Mouse (Mus musculus): ENCODE measurements around the gene Ddx19a.
A peak's percentile ranks its signal among the peaks of the same experiment; 100 is the strongest.
"Not testable (repeated sequence)": the region's sequence is repeated elsewhere in the genome, so short reads cannot be mapped to it uniquely, and the experiment has no call there.

Gene Ddx19a

DNA sequence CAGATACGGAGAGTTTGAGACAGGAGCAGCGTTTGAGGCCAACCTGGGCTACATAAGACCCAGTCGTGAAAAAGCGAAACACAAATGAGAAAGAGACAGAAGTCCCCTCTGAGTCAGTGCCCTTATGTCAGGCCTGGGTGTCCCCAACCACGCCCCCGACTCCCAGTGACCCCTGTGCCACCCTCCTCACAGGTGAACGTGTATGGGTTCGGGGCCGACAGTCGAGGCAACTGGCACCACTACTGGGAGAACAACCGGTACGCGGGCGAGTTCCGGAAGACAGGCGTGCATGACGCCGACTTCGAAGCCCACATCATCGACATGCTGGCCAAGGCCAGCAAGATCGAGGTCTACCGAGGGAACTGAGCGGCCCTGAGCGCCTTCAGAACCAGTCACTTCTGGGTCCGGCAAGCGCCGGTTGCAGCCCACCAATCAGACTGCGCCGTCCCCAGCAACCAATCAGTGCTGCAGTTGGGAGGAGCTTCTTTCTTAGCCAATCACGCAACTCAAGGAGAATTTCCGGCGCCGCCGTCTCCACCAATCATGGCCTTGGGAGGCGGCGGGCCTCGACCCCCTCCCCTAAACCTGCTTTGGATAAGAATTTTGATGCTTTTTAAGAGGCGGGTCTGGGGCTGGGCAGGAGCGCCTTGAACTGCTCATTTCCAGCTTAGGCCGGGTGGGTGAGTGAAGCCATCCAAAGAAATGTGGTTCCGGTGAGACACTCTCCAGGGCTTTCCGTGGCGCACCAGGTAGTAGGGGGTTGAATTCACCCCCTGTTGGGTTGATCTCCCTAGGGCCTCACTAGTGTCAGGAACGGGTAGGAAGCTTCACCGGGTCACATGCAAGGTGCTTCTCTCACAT, 27.5 kb downstream of the Ddx19a start:
- peak; percentile 91 for DNase-seq (ENCODE audit: extremely low spot score)

DNA sequence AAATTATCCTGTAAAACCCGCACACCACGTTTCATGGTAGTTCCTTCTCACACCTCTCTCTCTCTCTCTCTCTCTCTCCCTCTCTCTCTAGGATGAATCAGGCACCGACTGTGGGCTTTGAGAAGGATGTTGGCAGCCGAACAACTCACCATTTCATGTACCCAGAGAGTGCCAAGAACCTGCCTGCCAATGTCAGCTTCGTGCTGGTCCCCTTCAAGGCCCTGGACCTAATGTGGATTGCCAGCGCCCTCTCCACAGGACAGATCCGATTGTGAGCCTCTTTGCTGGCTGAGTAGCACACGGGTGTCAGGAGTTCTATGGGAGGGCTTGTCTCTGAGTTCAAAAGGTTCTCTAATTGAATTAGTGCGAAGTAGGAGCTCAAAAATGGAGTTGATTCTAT, 30.3 kb downstream of the Ddx19a start:
- no peak for DNase-seq (ENCODE audit: extremely low spot score)

DNA sequence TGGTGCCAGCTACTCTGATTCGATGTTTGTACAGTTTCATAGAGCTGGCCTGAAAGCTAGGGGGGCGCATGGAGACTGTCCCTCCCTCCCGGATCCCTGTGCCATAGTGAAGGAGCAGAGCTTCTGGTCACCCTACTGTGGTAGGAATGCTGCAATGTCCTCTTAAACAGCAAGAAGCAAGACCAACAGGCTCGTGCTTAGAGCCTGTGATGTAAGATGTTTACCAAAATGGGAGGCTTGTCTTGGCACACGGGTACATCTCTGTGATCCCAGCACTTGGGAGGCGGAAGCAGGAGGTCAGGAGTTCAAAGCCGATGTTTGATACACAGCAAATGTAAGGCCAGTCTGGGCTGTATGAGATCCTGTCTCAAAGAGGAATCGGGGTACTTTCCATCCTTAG, 31.0 kb downstream of the Ddx19a start:
- DNase-seq (ENCODE audit: extremely low spot score) = no peak

DNA sequence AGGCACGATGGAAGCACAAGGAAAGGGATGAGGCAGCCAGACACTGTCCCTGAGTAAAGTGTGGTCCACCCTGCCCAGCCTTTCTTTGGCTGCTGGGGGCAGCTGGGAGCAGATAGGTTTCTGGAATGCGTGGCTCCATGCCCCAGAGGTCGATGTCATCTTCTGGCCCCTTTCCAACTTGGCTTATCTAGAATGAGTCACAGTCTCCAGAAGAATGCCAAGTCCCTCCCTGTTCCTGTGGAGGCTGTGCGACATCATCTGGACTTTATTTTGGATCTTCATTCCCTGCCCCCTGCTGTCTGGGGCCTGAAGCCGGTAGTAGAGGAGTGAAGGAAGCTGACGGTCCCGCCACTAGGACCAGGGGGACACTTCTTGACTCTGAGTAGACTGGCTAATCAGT, 32.0 kb downstream of the Ddx19a start:
- no peak for DNase-seq (ENCODE audit: extremely low spot score)

DNA sequence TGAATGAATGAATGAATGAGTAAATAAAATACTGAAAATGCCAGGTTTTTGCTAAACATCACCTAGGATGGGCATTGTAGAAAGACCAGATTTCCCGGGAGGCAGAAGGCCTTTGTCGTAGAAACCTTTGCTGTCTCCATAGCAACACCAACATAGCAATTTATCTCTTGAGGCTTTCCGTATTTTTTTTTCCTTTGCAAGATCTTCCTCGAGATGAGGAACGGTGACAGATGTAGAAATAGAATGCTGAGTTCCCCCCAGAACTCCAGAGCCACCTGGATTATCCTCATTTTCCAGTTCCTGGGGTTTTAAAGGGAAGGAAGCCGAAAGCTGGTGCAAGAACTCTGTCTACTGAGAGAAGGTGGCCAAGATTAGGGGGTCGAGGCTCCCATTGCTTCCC, 32.9 kb downstream of the Ddx19a start:
- DNase-seq (ENCODE audit: extremely low spot score) = no peak

DNA sequence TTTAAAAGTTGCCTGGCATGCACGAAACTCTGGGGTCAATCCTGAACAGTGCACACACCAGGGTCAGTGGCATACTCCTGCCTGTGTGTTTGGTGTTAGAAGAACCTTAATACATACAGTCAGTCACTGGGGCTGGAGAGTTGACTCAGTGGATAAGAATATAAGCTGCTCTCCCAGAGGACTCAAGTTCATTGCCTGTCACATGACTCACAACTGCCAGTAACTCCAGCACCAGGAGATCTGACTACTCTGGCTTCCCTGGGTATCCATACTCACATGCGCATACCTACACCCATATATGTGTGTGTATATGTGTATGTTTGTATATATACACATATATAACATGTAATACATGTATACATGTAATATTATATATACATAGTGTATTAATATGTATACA, 34.5 kb downstream of the Ddx19a start:
- DNase-seq (ENCODE audit: extremely low spot score) = no peak

DNA sequence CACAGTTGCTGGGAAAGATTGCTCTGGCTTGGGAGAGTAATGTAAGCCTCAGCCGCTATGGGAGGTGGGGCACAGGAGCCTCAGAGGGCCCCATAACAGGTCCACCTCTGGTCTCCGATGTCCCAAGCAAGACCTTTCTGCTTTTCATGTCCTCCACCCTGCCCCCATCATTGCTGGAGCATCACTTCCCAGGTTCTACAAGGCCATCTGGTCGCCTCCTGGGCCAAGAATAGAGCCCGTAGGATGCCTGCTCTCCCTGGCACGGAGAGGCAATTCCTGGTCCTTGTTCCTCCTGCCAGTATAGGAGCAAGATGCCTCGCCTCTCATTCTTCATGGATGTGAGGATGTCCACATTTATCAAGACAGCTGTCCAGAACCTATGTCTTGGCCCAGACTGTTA, 37.7 kb downstream of the Ddx19a start:
- no peak for DNase-seq (ENCODE audit: extremely low spot score)

DNA sequence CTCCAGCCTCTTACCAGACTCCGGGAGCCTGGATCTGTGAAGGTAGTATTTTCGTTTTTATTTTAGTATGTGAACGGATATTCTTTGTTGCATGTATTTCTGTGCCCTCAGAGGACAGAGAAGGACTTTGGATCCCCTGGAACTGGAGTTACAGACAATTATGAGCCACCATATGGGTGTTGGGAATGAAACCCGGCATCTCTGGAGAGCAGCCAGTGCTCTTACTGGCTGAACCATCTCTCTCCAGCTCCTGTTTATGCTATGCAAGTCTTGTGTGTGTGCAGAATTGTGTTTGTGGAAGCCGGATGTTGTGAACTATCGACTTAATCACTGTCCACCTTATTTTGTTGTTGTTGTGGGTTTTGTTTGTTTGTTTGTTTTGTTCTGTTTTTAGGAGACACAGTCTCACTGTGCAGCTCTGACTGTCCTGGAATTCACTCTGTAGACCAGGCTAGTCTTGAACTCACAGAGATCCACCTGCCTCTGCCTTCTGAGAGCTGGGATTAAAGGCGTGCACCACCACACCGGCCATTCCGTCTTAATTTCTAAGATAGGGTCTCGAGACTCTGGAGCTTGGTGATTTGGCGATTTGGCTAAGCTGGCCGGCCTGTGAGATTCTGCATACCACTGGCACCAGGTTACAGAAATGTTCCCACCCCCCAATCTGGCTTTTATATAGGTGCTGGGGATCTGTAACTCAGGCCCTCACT, 38.4 kb downstream of the Ddx19a start:
- DNase-seq (ENCODE audit: extremely low spot score) = no peak

DNA sequence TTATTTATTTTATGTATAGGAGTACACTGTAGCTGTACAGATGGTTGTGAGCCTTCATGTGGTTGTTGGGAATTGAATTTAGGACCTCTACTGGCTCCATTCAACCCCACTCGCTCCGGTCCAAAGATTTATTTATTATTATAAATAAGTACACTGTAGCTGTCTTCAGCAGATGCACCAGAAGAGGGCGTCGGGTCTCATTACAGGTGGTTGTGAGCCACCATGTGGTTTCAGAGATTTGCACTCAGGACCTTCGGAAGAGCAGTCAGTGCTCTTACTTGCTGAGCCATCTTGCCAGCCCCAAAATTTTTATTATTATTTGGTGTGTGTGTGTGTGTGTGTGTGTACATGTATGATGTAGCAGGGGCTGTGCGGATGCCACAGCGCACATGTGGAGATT, 39.0 kb downstream of the Ddx19a start:
- not testable (repeated sequence) for DNase-seq (ENCODE audit: extremely low spot score)

DNA sequence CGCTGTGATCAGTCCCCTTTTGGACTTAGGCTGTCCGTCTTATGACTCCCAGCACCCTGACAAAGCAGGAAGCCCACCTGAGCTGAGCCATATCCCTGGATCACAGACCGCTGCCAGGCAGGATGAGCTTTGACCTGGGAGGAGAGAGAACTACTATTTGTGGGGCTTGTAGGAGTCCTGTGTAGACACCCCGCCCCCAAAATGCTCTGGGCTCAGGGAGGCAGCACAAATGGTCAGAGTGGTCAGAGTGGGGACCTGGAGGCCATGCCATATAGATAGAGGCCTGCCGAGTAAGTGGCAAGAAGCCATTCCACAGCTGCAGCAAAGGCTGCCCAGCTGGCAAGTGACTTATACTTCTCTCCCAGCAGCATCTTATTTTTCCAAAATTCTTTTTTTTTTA, 39.5 kb downstream of the Ddx19a start:
- DNase-seq (ENCODE audit: extremely low spot score) = no peak

DNA sequence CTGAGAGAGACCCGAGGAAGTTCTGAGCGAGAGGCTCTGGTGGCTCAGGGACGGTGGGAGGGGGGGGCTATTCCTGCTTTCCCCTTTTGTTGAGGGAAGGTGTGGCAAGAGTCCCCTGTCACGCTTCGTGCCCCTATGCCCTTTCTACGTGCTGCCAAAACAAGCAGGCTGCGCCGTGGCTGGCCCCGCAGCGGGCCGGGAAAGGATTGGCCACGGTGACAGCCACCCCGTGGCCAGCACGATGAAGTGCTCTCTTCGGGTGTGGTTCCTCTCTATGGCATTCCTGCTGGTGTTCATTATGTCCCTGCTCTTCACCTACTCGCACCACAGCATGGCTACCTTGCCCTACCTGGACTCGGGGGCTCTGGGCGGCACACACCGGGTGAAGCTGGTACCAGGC, 40.1 kb downstream of the Ddx19a start:
- DNase-seq (ENCODE audit: extremely low spot score) = no peak

DNA sequence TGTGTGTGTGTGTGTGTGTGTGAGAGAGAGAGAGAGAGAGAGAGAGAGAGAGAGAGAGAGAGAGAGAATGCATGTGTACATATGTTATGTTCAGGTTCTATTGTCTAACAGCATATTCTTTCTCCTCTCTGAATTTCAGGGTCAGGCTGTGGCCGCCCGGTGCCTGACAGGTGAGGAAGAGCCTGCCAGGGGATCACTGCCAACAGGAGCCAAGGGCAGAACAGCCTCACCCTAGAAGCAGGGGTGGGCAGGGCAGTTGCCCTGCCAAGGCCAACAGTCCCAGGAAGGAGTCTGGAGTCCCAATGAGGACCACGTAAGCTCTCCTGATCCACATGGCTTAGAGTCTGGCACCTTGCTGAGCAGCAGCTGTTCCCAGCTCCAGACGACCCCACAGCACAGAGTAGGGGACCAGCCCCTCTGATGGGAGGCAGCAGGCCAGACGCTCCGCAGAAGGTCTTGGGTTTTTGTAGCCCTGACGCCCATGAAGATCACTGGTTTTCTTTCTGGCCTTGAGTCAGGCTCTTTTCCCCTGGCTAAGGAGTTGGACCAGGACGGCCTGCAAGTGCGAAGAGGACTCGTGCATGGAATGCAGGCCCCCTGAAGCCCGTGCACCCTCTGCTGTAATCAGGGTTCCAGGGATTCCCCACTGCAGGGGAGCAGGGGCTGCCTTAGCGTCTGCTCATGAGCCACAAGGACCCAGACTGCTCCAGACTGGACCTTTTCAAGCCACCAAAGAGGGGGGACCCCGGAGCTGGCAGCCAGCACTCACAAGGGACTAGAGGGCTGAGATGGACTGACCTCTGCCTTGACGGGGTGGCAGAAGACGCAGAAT, 40.8 kb downstream of the Ddx19a start:
- no peak for DNase-seq (ENCODE audit: extremely low spot score)

DNA sequence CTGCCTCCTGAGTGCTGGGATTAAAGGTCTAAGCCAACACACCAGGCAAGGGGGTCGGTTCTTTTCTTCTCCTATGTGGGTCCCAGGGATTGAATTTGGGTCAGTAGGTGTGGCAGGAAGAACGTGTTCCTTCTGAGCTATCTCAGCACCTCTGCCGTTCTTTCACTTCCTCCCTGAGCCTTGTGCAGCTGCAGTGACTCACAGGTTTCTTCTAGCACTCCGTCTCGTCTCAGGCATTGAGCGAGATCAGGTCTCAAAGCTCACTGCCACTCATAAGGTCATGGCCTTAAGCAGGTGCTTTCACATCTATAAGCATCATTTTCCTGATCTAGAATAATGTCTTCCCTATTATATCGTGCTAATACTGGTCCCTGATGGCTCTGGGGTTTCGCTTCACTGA, 42.8 kb downstream of the Ddx19a start:
- DNase-seq (ENCODE audit: extremely low spot score) = no peak

DNA sequence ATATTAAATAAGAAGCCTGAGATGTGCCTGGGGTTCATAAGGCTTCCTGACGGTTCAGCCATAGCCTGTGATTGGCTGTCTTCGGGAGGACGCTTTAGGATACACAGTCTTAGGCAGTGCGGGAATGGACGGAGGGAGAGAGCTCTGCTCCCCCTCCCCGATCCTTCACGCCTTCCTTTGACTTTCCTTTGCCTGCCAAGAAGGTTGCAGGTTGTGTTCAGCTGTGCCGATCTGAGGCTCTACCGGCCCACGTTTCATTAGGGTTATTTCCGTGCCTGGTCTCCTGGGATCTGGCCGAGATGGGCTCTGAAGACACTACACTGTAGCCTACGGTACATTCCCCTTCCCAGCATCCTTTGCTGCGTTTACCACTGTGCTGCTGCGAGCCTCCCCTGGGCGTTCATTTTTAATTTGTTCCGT, 47.5 kb downstream of the Ddx19a start:
- DNase-seq (ENCODE audit: extremely low spot score) = no peak

DNA sequence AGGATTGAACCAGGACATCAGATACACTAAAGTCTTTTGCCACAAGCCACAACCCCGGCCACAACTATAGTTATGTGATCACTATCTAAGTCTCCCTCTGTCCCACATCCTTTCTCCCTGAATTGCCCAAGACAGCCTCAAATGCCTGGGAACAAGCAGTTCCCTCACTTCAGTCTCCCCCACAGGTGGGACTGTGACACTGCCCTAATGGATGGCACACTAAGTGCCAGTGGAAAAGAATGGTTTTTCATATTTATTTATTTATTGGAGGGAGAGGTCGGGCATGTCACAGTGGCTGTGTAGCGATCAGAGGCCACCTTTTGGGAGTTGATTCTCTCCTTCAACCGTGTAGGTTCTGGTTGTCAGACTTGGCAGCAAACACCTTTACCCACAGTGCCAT, 51.9 kb downstream of the Ddx19a start:
- no peak for DNase-seq (ENCODE audit: extremely low spot score)

DNA sequence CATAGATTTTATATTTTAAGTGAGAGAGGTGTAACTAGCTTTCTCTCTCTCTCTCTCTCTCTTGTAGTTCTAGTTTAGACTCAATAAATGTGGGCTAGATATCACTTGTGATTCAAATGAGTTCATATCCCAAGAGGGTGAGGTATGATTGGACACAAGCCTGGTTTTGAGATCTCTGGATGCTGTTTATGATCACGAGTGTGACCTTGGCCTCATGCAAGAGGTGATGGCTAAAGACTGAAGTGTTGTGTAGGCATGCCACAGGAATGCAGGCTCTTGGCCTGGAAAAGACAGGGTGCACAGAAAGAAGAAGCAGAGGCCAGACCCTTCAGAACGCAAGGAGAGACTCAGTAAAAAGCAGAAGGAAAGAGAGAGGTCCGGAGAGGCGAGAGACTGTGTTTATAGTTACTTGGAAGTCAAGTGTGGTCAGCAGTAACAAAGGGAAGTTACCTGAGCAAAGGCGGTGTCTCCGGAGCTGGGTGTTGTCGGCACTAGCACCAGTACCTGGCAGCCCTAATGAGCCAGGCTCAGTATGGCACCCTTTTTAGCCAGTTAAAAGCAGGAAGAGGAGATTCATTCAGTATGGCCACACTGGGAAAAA, 53.2 kb downstream of the Ddx19a start:
- DNase-seq (ENCODE audit: extremely low spot score) = no peak

DNA sequence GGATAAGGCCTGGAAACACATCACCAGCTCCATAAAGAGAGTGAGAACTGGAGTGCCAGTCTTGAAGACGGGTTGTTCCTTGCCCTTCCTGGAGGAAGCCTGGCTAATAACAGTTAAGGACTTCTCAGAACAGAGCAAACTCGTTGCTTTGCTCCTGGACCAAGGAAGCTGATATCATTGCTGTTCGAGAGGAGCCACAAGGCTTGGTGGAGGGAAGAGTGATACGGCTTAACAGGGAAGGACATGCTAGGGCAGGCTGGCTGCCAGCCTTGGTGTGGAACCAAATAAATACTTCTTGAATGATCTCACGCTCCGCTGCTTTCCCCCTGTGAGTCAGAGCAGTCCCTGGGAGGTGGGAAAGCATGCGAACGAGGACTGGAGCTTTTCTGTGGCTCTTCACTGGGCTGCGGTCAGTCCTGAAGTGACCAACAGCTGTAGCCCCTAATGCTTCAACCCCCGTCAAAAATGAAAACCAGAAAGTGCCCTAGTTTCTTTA, 56.1 kb downstream of the Ddx19a start:
- DNase-seq (ENCODE audit: extremely low spot score) = no peak

DNA sequence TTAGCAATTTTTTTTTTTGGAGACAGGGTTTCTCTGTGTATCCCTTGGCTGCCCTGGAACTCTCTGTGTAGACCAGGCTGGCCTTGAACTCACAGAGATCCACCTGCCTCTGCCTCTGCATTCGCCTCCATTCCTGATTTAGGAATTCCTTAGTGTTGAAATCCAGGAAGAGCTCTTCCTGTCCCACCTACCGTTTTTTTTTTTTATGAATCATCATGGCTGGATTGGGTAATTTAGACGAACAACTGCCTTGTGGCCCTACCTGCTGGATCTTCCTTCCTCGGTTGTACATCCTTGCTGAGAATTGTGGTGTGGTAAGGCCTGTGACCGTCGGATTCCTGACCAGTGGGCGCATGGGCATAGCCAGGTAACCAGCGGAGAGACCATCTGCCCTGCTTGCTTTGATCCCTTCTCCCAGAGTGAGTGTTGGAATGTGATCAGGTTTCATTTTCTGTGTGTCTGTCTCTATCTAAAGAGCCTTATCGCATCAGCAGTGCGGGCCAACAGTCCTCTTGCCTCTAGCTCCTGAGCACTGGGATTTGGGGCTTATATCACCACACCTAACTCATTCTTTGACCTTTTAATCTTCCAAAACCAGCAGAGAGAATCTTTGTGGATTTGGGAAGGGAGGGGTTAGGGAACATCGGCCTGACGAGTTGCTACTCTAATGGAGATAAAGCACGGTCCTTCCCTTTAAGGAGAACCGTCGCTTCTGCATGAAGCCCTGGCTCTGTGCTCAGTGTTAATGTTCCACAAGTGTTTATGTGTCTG, 56.7 kb downstream of the Ddx19a start:
- DNase-seq (ENCODE audit: extremely low spot score) = no peak

DNA sequence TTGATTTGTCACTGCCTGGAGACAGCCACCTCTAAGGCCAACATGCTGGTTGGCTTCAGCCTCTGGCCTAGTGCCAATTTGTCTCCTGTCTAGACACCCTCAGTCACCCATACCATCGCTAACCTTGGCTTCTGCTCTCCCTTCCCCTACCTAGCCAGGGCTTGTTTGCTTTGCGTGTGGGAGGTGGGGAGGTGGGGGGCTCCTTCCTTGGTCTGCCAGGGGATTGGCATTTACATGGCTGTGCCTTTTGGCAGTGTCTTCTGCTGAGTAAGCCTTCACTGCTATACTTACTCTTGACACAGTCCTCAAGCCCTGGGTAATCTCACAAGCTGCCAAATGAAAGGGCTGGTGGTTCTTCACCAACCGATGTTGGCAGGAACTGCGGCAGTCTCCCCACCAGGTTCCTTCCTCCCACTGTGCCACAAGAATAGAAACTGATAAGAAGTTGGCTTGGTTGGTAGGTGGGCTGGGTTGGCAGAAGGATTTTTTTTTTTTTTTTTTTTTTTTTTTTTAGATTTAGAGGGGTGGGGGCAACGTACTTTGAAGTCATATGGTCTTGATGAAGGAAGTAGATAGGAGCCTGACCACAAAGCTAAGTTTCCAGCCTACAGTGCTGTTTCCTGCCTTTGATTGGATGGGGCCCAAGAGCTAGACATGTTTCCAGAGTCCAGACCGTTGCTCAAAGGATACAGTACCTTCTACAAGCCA, 58.6 kb downstream of the Ddx19a start:
- no peak for DNase-seq (ENCODE audit: extremely low spot score)

DNA sequence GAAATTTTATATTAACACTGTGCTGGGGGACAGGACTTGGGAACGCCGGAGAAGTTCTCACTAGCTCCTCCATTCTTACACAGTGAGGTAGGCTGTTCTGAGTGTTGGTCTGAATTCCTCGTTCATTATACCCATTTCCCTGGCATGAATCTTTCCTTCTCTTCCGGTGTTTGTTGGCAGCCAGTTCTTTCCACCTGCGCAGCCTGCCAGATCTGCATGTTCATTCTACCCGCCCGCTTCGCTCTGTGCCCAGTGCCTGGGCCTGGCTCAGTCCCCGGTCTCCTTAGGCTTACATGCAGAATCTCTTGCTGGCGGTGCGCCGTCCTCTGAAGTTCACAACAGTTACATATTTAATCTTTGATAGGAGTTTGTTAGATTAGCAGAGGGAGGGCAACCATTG, 61.4 kb downstream of the Ddx19a start:
- DNase-seq (ENCODE audit: extremely low spot score) = no peak

All from embryo, embryonic 9.5 days (tissue).